Mouse (Mus musculus) midbrain, embryonic 13.5 days (tissue): ENCODE results near the gene Prps2. TPM values are rescaled to one million over a fixed set of nuclear protein-coding genes. Genes with fewer than 3 reads are reported as not detected.
"Not testable (repeated sequence)": the region's sequence is repeated elsewhere in the genome, so short reads cannot be mapped to it uniquely, and the experiment has no call there.

ENCODE experiments used
- ATAC-seq: fragments of 200-750 bp; cut with Nextera tagmentation; 2 replicates; pipeline ENCODE4 v1.8.0; 2017; ENCODE audit warnings: mild to moderate bottlenecking, moderate TSS enrichment, moderate library complexity
- H3K27ac ChIP-seq: fragments of 300-500 bp; sonication (generic); 2 replicates; pipeline ENCODE4 v1.5.1; 2015; ENCODE audit warnings: inconsistent platforms, mild to moderate bottlenecking, moderate library complexity
- H3K27me3 ChIP-seq: fragments of 300-500 bp; sonication (generic); 2 replicates; pipeline ENCODE4 v1.6.1; 2015; ENCODE audit warnings: mild to moderate bottlenecking, inconsistent platforms
- H3K36me3 ChIP-seq: fragments of 300-500 bp; sonication (generic); 2 replicates; pipeline ENCODE4 v1.6.1; 2015; ENCODE audit warnings: mild to moderate bottlenecking, inconsistent platforms
- H3K4me1 ChIP-seq: fragments of 300-500 bp; sonication (generic); replicated peaks from 2 replicates; pipeline ENCODE4 v1.6.1; 2015; ENCODE audit warnings: inconsistent platforms
- H3K4me2 ChIP-seq: fragments of 300-500 bp; sonication (generic); replicated peaks from 2 replicates; pipeline ENCODE4 v1.6.1; 2015; ENCODE audit warnings: moderate library complexity, mild to moderate bottlenecking, inconsistent platforms
- H3K4me3 ChIP-seq: fragments of 300-500 bp; sonication (generic); replicated peaks from 2 replicates; pipeline ENCODE4 v1.5.1; 2015; ENCODE audit warnings: mild to moderate bottlenecking, inconsistent platforms
- H3K9ac ChIP-seq: fragments of 300-500 bp; sonication (generic); replicated peaks from 2 replicates; pipeline ENCODE4 v1.6.1; 2015; ENCODE audit warnings: mild to moderate bottlenecking, inconsistent platforms
- H3K9me3 ChIP-seq: fragments of 300-500 bp; sonication (generic); 2 replicates; pipeline ENCODE4 v1.6.1; 2016; ENCODE audit warnings: mild to moderate bottlenecking, inconsistent platforms
- WGBS: fragments of 180-500 bp; shearing (Covaris S2); methylation state at CpG from one replicate; pipeline ENCODE4 v1.1.7; 2015; 5-methylcytosine and 5-hydroxymethylcytosine counted together
- polyA plus RNA-seq: library from polyadenylated mRNA; unstranded; fragments of >200 nt; fragmentation: Nextera tagmentation; extraction: Ambion mirVana; gene quantifications from 2 replicates; pipeline ENCODE4 v1.2.1, GENCODE M21; 2015

Prps2 gene
- polyA plus RNA-seq, 1 experiment from 2014 or later, result 7.2 TPM

GRCm38 (mm10) chrX:167321233-167321806, 61.2 kb downstream of the Prps2 start:
- Histone ChIP-seq H3K4me1 (no peaks in the 10 kb centered on the region), H3K36me3 (no peaks in the 10 kb centered on the region), H3K4me3 (no peak overlapping the region), H3K9me3 (no peaks in the 10 kb centered on the region), H3K4me2 (no peak overlapping the region), H3K27ac (no peak overlapping the region), H3K27me3 (peaks cover 49% of the 10 kb centered on the region; the same call in 1 of the 2 replicates), H3K9ac (no peak overlapping the region)
- ATAC-seq, result no peak
- WGBS, result 64% methylated on average over 4 of the region's 4 CpGs

- no peaks in the 10 kb centered on the region for H3K36me3 ChIP-seq
- no peak overlapping the region for H3K27ac ChIP-seq
- WGBS, result 29% methylated on average over 4 of the region's 4 CpGs
- H3K4me3 ChIP-seq, result no peak overlapping the region
- no peak overlapping the region for H3K9ac ChIP-seq
- no peaks in the 10 kb centered on the region for H3K4me1 ChIP-seq
- ATAC-seq, result peak; percentile 62; the same call in 1 of the 2 replicates
- H3K9me3 ChIP-seq, result no peaks in the 10 kb centered on the region
- H3K27me3 ChIP-seq, result peaks cover 59% of the 10 kb centered on the region; the same call in 1 of the 2 replicates
- H3K4me2 ChIP-seq, result no peak overlapping the region
These were observed 63.6 kb downstream of the Prps2 start for GRCm38 (mm10) chrX:167318819-167319396.

GRCm38 (mm10) chrX:167315766-167316165, 66.8 kb downstream of the Prps2 start:
- Histone ChIP-seq H3K4me3 (no peak overlapping the region), H3K27ac (no peak overlapping the region), H3K4me1 (no peaks in the 10 kb centered on the region), H3K4me2 (no peak overlapping the region), H3K27me3 (peaks cover 46% of the 10 kb centered on the region), H3K9me3 (no peaks in the 10 kb centered on the region), H3K9ac (no peak overlapping the region), H3K36me3 (no peaks in the 10 kb centered on the region)
- ATAC-seq, result no peak
- 62% methylated on average over 5 of the region's 5 CpGs for WGBS

GRCm38 (mm10) chrX:167315093-167315726, 67.3 kb downstream of the Prps2 start:
- ATAC-seq, result no peak
- Histone ChIP-seq H3K27me3 (peaks cover 43% of the 10 kb centered on the region), H3K4me3 (no peak overlapping the region), H3K4me2 (no peak overlapping the region), H3K9me3 (no peaks in the 10 kb centered on the region), H3K4me1 (no peaks in the 10 kb centered on the region), H3K9ac (no peak overlapping the region), H3K27ac (no peak overlapping the region), H3K36me3 (no peaks in the 10 kb centered on the region)
- 68% methylated on average over 4 of the region's 4 CpGs for WGBS

GRCm38 (mm10) chrX:167302061-167302460, 80.5 kb downstream of the Prps2 start:
- not testable (repeated sequence) for H3K9ac ChIP-seq, H3K36me3 ChIP-seq, H3K4me2 ChIP-seq, H3K9me3 ChIP-seq, H3K4me3 ChIP-seq, H3K4me1 ChIP-seq, ATAC-seq, H3K27ac ChIP-seq
- 93% methylated on average over 1 of the region's 1 CpGs for WGBS
- peaks cover 11% of the 10 kb centered on the region; the same call in 1 of the 2 replicates for H3K27me3 ChIP-seq

Other genes starting within 250 kb of the Prps2 start
- gene Tmsb4x, start 173.4 kb downstream of the Prps2 start, polyA plus RNA-seq, result 6,172 and 6,685 TPM in 2 replicates
- 0.04 TPM in 1 of 2 replicates, not detected in the other for gene Tlr8, start 118.4 kb downstream of the Prps2 start, polyA plus RNA-seq
- 0.18 and 0.97 TPM in 2 replicates for gene Tlr7, start 52.2 kb downstream of the Prps2 start, polyA plus RNA-seq